Mouse (Mus musculus): ENCODE results near the gene Smap1.
"Not testable (repeated sequence)": the region's sequence is repeated elsewhere in the genome, so short reads cannot be mapped to it uniquely, and the experiment has no call there.

DNA sequence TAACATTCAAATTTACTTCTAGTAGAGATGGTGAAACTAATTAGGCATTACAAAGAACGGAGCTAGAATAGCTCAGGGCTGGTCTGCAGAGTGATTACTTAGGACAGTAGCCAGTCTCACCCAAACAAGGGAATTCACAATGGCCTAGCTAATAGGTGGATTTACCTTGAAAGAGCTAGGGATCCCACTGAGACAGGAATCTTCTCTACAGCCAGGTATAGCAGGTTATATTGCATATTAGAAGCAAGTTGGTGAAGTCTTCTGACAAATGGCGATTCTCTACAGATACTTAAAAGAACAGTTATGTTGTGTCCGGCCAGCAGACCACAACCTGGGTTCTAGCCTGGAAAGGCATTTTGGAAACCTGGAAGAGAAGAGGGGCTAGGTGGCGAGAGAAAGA is 49.0 kb upstream of the Smap1 start:
- not testable (repeated sequence) for TF ChIP-seq EP300, CTCF (IDR thresholded peaks at IDR 0.05; ENCODE audit: low read depth)

Measured in heart, postnatal 0 days (tissue).